Mouse (Mus musculus): Measurements from ENCODE around the gene Lgr4.

DNA sequence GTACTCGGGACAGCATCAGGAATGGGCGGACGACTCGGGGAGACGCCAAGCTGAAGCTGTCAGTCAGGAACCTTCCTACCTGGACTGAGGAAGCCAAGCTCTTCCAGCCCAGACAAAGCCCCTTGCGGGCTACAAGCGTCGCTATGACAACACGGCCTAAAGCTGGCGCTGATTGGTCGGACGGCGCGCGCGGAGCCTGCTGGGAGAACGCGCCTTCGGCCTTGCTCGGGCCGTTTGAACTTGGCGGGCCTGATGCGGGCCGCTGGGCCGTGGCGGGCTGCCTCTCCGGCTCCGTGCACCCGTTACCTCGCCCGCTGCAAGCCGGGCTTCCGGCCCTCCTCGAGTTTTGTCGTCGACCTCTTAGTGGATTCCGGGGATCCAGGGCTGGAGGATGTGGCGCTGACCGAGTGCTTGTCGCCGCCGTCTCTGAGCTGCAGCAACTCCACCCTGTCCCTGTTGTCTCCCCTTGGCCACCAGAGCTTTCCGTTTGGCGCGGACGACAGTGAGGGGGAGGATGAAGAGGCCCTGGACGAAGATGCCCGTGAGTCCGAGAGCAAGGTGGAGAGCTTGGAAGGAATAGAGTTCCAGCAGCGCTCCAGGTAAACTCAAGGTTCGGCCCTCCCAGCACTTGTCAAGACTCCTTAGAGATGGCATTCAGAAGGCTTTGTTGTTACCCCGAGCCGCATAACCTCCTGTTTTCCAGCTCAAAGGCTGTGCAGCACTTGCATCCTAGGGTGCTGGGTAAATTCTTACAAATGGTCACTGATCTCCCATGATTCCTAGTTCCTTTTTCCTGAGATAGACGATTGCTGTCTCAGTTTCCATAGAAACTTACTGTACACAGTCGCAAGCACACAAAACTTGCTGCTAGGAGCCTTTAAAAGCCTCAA, 100.4 kb downstream of the Lgr4 start, which contains the start of gene Ccdc34:
- TF ChIP-seq POLR2A (IDR thresholded peaks at IDR 0.05; ENCODE audit: borderline replicate concordance, insufficient read depth, low read length) = peak; percentile 43; the same call in 1 of the 2 replicates
- no peak for TF ChIP-seq CTCF (IDR thresholded peaks at IDR 0.05; ENCODE audit: borderline replicate concordance, insufficient read depth, low read depth, low read length)

Data from cerebellum, adult 2 months (tissue).